Mouse (Mus musculus): Measurements from ENCODE around the gene Dock3. TPM values are rescaled to one million over a fixed set of nuclear protein-coding genes. Genes with fewer than 3 reads are reported as not detected.

The Dock3 gene
- total RNA-seq (2021) = 100 to 1,000 TPM; 111 to 112 TPM
- long read RNA-seq, experiment 1, full-length matches to known transcripts = 2 of 24 reads
- long read RNA-seq, experiment 1, partial matches to known transcripts = 8 of 24 reads
- long read RNA-seq, experiment 1, other reads (novel, unspliced or antisense) = 14 of 24 reads
- long read RNA-seq, experiment 2, full-length matches to known transcripts = 4 of 43 reads
- long read RNA-seq, experiment 2, partial matches to known transcripts = 16 of 43 reads
- long read RNA-seq, experiment 2, other reads (novel, unspliced or antisense) = 23 of 43 reads

DNA sequence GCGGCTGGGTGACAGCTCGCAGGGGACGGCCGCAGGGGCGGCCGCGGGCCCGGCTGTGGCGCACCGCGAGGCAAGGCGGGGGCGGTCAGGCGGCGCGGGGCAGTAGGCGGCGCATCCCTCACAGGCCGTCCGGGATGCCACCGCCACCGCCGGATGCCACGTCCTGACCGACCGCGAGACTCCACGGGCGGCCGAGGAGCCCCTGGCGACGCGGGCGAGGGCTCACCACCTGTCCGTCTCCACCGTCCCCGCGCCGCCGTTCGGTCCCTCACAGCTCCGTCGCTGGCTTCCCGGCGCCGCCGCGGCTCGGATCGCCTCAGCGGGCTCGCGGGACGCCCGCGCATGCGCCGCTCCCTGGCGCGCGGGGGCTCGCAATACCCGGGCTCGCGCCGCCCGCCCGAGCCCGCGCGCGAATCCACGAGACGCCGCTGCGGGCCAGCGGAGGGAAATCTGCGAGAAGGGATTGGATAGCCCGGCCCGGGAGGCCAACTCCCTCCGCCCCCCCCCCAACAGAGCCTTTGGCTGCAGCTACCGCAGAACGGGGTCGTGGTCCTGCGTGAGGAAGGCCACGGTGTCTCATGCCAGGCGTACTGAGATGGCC lies at the start of gene Dock3:
Gene Dock3, minus strand, starts transcription at position 371 of the 601 bp plus-strand sequence.
- Histone ChIP-seq H3K27ac (peak within 1 kb of the TSS; percentile 97), H3K4me3 (peak within 1 kb of the TSS; percentile 82)
- peak; percentile 70 to 80 for DNase-seq (ENCODE audit: low spot score in 2 of 2)
- TF ChIP-seq CTCF (conservative IDR thresholded peaks at IDR 0.05) = no peak

DNA sequence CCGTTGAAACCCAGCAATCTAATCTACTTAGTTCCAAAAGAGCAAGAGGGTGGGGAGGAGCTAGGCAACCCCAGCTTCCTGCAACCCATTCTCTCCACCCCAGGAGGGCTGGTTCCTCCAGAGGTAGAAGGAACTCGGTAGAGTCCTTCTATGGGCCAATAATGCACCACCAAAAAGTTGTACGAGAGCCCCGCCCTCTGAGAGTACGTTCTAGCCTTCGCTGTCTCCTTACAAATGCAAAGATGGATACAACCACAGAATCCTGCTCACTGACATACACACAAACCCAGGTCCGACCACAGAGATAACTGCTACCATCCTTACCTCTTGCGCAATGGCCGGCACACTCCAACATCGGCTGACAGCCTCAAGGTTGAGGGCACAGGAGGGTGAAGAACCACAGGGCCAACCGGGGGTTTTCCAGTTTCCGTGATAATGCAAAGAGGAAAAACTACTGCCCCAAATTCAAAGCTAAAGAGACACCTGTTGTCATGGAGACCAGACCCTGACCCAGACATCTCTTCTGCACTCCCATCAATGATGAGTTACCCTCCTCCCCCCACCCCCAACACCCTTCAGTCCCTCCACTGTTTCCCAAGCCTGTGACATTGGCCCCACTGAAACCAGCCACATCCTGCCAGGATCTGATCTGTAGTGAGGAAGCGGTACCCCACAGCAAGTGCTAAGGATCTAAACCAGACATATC lies 48.8 kb upstream of the Dock3 start:
- TF ChIP-seq CTCF (conservative IDR thresholded peaks at IDR 0.05) = no peak
- DNase-seq (ENCODE audit: low spot score in 2 of 2) = no peak
- H3K4me3 ChIP-seq = no peak overlapping the region
- H3K27ac ChIP-seq = no peak overlapping the region

- no peak overlapping the region for H3K27ac ChIP-seq
- TF ChIP-seq CTCF (conservative IDR thresholded peaks at IDR 0.05) = no peak
- no peak overlapping the region for H3K4me3 ChIP-seq
- DNase-seq (ENCODE audit: low spot score in 2 of 2) = no peak
Measured at GRCm38 (mm10) chr9:107279378-107280321, 47.9 kb upstream of the Dock3 start.

DNA sequence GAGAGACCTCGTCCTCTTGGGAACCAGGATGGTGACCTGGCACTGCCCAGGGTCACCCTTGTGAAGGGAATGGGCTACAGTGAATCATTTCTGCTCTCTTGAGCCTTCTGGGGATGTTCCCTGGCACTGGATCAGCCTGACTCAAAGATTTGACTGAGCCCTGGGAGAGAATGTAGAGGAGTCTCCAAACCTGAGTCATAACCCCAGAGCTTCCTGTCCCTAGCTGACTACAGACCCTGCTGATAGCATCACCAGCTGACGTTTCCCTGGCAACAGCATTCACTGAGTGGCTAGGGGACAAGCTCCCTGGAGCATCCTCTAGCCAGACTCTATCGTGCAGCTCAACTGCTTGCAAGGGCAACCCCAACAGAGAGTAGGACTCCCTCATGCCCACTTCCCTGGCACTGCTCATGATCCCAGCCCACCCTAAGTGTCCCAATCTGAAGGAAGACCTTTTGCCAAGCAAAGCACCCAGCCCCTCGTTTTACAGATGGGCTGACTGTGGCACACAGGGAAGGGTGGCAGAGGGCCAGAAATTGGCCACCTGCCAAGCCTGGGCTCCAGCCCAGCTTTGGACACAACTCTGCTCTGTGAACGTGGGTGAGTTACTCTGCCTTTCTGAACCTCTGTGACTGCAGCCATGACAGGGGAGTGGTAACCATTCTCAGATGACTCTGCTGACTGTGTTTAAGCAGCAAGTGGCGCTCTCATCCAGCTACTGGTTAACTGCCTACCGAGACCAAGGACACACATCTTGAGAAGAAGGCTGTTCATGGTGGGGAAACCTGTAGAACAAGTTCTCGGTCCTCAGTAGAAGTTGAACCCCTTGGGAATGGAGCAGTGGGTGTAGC lies 47.0 kb upstream of the Dock3 start:
- peak in 1 of 2 experiments; percentile 23 for DNase-seq (ENCODE audit: low spot score in 2 of 2)
- Histone ChIP-seq H3K4me3 (no peak overlapping the region), H3K27ac (no peak overlapping the region)
- no peak for TF ChIP-seq CTCF (conservative IDR thresholded peaks at IDR 0.05)

DNA sequence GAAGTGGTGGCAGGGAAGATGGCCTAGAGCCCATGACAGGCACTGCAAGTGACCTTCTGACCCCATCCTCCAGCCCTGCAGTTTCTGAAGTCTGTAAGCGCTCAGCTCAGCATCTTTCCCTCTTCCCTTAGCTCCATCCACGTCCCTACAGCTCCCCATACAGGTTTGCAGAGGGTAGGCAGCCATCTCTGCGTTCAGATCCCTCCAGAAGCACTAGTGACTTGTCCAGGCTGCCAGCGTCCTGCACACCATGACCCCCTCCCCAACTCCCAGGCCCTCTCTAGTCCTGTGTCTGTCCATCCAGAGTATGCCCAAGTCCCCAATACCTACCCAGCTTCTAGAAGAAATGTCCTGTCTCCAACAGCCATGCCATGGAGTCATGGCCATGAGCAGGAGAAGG lies 46.4 kb upstream of the Dock3 start:
- DNase-seq (ENCODE audit: low spot score in 2 of 2) = peak in 1 of 2 experiments; percentile 46

DNA sequence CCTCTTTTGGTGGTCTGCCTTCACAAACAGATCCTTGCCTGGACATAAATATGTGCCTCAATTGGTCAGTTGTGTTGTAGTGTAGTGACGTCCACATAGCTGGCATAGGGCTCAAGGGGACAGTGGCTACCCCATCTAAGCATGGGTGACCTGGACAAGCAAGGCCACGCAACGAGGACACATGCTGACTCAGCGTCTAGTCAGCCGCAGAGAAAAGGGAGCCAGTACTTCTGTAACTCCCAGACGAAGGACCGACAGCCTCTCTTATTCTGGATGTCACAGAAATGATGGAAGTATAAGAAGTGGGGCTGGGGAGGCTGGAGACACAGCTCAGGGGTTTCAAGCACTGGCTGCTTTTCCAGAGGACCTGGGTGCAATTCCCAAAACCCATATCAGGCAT lies 45.9 kb upstream of the Dock3 start:
- no peak for TF ChIP-seq CTCF (conservative IDR thresholded peaks at IDR 0.05)
- DNase-seq (ENCODE audit: low spot score in 2 of 2) = no peak
- no peak overlapping the region for H3K4me3 ChIP-seq
- no peak overlapping the region for H3K27ac ChIP-seq

More for the DNA sequence above, 46.4 kb upstream of the Dock3 start:
- H3K4me3 ChIP-seq = no peak overlapping the region
- peak; percentile 79 for TF ChIP-seq CTCF (conservative IDR thresholded peaks at IDR 0.05)
- H3K27ac ChIP-seq = no peak overlapping the region

- DNase-seq (ENCODE audit: low spot score in 2 of 2) = no peak
- TF ChIP-seq CTCF (conservative IDR thresholded peaks at IDR 0.05) = no peak
- no peak overlapping the region for H3K4me3 ChIP-seq
- H3K27ac ChIP-seq = no peak overlapping the region
Measured at GRCm38 (mm10) chr9:107275710-107276109, 44.0 kb upstream of the Dock3 start.

- DNase-seq (ENCODE audit: low spot score in 2 of 2) = no peak
- H3K27ac ChIP-seq = no peak overlapping the region
- TF ChIP-seq CTCF (conservative IDR thresholded peaks at IDR 0.05) = no peak
- H3K4me3 ChIP-seq = no peak overlapping the region
Measured at GRCm38 (mm10) chr9:107274751-107275150, 43.0 kb upstream of the Dock3 start.

DNA sequence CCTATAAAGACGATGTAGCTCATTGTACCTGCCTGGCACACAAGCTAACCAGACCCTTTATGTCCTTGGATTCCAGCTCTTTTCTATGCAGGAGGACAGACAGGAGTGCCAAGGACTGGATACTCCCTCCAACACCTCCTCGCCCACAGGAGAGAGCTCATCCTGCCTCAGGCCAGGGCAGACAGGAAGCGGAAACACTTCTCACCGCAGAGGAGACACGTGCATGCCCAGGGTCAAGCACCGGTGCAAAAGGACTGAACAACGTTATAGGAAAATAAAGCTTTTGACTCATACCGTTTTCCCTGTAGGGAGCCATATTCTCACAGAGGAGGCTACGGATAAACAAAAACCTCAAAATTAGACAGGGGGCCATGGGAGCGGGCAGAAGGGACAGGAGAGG lies 41.5 kb upstream of the Dock3 start:
- Histone ChIP-seq H3K4me3 (no peak overlapping the region), H3K27ac (no peak overlapping the region)
- no peak for TF ChIP-seq CTCF (conservative IDR thresholded peaks at IDR 0.05)
- no peak for DNase-seq (ENCODE audit: low spot score in 2 of 2)

GRCm38 (mm10) chr9:107272284-107272683 lies 40.6 kb upstream of the Dock3 start:
- Histone ChIP-seq H3K4me3 (no peak overlapping the region), H3K27ac (no peak overlapping the region)
- DNase-seq (ENCODE audit: low spot score in 2 of 2) = no peak
- no peak for TF ChIP-seq CTCF (conservative IDR thresholded peaks at IDR 0.05)

DNA sequence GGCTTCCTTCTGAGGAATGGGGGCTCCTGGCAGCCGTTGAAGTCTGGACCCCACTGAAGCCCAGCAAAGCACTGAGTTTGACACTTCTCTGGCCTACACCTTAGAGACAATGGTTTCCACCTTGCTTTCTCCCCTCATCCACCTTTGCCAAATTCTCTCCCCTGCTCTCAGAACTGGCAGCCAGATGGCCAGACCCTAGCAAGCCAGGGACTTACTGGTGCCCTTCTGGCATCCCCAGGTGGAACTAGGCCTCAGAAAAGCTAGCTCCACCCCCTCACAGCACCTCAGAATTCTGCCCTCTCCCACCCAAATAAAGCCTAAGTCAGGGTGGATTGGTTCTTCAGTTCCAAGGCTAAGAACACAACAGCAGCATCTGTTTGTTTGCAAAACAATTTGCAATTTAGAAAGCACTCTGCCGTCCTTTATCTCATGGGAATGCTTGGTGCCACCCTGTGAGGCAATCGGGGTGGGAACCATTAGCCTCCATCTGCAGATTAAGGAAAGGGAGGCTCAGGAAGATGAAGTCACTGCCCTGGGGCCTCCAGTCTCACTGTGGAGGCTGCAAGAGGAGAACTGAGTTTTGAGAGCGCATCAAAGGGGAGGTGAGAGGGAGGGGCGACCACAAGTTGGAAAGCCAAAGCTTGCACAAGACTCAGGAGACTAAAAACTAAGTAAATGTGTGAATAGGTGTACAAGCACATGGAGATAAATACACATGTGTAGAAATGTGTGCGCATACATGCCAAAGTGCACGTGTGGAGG lies 39.6 kb upstream of the Dock3 start:
- no peak for DNase-seq (ENCODE audit: low spot score in 2 of 2)

More for the DNA sequence above, 39.6 kb upstream of the Dock3 start:
- no peak overlapping the region for H3K27ac ChIP-seq
- no peak overlapping the region for H3K4me3 ChIP-seq
- no peak for TF ChIP-seq CTCF (conservative IDR thresholded peaks at IDR 0.05)
